Mouse (Mus musculus) fat pad, adult 2 months (tissue): ENCODE measurements around the gene Dgkh.

Source experiments
- DNase-seq: peaks from one replicate; pipeline ENCODE4 v3.0.0-alpha.2; 2011; ENCODE audit warnings: low read depth, low spot score; ENCODE audit errors: extremely low read depth

Dgkh gene

DNA sequence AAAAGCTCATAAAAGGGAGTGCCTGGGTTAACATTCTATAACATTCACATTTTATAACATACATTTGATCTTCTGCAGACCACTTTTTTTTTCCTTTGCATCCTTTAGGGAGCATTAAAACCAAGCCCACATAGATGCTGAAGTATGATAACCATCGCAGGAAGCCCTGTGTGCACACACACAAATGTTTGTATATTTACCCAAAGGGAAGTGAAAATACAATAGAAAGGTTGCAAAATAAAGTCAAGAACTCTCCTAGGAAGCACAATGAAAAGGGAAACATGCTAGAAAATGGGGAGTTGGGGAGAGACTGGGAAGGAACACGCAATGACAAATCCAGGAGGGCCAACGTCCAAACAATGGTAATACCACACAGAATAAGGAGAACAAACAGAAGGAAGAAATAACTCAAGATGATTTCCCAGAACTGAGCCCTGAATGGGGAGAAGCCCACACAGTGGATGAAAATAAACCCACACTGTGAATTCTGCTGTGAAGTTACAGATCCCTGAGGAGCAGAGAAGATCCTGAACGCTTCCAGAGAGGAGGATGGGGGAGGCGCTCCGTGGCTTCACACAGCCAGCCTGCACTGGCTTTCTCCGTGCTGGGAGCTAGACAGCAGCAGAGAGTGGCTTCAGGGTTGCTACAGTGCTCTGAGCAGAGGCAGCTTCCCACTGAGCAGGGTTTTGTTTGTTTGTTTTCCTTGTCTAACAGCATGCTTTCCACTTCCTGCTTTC, 54.6 kb downstream of the Dgkh start:
- no peak for DNase-seq

DNA sequence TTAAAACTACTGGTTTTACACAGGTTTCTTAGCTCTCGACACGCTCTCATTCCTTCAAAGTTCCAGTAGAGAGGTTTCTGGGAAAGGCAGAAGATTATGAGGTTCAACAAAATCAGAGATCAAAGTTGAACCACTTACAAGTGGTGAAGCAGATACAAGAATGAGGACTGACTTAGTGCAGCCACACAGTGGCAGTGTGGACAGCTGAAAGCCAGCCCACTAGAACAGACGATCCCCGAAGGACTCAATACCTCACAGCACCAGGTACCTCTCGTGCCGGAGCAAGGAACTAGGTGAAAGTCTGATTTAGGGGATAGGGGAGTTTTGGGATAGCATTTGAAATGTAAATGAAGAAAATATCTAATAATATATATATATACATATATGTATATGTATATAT, 56.1 kb downstream of the Dgkh start:
- no peak for DNase-seq

DNA sequence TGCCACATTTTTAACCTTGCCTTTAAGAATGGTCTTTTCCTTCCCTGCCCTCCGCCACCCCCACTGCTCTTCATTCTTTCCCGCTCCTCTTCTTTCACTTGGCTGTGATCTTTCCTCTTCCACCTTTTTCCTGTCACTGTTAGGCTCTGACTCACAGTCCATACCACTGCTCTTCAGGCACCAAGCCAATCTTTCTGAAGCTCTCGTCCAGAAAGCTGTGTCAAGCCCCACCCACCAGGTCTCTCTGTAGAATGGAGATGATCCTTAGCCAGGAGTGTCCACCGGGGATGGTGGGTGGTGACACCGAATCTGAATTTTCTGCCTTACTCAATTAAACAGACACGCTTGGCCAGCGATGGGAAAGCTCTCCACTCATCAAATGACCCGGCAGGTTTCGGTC, 58.0 kb downstream of the Dgkh start:
- DNase-seq = no peak

DNA sequence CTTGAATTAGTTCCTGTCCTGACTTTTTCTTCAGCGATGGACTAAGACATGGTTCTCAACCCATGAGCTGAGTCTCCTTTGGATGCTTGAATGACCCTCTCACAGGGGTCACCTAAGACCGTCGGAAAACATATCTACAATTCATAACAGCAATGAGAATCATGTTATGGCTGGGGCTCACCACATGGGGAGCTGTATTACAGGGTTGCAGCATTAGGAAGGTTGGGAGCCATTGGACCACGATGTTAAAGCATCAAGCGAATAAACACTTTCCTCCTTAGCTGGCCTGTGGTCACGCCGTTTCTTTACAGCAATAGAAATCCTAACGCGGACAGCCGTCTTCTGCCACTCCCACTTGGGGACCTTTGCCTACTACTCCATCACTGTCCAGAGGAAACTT, 62.6 kb downstream of the Dgkh start:
- DNase-seq = no peak

DNA sequence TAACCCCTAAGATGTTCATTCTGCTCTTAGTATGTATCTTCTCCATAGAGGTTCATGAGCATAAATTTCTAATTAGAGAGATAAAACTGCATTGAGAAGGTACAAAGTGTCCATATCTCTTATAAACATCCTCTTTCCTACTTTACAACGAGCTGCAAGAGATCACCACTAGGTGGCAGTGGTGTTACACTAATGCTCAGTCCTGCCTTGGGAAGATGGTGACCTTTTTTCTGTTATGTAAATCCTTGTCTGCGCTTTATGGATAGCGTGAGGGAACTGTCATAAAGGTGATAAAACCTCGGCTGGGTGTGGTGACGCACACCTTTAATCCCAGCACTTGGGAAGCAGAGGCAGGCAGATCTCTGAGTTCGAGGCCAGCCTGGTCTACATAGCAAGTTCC, 64.3 kb downstream of the Dgkh start:
- DNase-seq = no peak

DNA sequence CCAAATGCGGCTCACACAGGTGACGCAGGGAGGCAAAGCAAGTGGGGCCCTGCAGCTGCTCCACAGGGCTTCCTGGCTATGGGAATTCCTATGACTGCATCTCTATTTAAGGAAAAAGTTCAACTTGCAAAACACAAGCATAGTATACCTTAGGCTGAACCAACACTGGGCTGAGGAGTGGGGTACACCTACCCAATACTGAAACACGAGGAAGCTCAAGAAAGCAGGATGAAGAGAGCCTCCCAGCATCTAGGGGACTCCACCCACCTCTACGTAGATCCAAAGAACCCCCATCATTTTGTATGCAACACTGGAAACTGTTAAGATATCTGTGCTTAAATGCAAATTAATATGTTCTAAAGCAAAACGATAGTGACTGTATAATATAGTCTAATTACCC, 64.8 kb downstream of the Dgkh start:
- no peak for DNase-seq

DNA sequence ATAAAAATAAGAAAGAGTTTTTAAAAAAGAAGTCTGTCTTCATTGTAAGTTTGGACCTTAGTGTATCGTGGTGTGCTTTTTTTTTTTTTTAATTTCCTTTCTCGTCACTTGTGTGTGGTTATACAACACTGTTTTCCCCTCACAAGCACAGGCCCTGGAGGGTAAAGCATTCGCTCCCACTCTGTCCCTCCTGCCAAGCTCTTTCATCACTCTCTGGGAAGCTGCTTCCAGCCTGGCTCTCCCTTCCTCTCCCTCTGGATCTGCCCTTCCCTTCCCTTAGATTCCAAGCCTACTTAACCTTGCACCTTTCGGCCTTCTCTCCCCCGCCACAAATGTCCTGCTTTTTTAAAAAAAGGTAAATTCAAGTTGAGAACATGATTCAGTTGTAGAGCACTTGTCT, 69.9 kb downstream of the Dgkh start:
- DNase-seq = no peak

DNA sequence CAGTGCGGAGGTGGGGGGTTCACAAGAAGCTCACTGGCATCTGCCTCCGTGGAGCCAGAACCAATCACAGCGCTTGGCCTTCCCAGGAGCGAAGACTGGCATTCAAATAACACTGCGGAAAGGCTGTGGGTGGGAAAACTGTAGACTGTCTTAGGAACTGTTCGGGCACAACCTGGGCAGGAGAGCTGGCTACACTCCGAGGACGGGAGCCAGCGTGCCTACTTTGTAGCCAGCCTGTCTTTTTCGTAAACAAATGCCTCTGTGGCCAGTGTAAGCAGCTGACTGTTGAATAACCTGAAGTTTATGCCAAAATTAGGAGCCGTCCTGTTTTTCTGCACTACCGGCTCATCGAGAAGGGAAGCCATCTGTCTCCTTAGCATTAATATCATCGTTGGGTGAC, 71.1 kb downstream of the Dgkh start:
- DNase-seq = peak; percentile 25

DNA sequence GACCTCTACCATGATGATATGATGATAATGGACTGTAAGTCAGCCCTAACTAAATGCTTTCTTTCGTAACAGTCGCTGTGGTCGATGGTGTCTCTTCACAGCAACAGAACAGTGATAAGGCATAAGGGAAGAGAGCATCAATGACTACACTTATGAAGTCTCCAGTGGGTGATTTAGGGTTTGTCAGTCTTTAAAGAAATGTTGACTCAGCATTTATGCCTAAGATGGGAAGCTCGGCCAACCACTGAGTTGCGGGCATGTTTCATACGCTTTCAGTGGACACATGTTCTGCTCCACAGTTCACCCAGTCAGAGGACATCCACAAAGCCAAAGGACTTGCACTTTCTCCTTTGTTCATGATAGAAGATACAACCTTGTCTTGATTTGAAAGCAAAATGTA, 73.9 kb downstream of the Dgkh start:
- no peak for DNase-seq

DNA sequence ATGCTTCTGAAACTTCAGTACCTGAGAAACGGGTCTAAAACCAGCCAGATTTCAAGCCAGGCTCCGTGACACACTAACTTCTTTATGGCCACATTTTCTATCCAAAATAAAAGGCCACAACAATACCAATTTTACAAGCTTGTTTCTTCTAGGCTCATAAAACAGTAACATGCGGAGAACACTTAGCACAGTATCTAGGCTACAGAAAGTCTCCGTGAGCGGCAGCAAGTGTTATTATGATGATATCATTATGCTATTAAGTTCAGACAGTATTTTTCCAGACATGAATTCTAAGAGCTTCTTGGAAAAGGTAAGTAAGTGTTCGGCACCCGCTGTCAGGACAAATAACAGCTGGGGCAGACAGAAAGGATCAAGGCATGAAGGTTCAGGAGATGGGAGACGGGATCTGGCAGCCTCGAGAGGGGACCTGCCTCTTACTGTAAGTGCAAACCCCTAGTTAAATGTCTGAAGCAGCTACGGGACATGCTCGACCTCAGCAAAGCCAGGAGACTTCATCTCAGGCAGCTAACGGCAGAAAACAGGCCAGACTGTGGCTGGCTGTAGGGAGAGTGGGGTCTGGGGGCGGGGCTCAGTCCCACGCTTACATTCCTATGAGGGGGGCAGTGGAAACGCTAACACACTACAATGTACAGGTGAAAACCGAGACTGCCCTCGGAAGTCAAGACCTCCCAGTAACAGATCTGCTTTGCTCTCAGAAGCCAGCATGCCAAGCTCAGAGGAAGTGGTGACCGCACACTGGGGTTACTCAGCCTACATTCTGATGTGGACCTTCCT, 75.5 kb downstream of the Dgkh start:
- DNase-seq = no peak

DNA sequence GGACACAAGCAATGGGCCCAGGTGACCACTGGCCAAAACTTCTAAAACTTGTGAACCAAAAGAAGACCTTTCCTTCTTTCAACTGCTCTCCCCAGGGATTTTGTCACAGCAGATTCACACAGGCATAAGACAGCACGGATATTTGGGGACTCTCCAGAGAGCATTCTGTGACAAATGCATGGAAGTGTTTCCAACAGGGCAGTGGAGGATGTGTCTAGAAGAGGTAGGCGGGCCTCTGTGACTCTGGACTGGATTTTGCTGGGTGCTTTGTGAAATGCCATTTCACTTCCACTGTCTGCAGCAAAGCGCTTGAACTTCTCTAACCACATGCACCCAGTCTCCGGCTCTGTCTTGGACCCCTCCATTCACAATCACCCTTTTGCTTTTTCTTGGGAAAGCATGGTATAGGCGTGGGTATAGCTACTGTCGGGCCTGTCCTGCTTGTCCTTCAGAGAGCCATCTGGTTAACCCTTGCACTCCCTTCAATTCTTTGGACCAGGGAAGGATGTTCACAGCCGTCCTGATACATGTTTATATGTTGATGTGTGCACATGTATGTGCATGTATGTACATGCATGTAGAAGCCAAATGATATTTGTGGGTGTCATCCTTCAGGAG, 77.5 kb downstream of the Dgkh start:
- DNase-seq = no peak

DNA sequence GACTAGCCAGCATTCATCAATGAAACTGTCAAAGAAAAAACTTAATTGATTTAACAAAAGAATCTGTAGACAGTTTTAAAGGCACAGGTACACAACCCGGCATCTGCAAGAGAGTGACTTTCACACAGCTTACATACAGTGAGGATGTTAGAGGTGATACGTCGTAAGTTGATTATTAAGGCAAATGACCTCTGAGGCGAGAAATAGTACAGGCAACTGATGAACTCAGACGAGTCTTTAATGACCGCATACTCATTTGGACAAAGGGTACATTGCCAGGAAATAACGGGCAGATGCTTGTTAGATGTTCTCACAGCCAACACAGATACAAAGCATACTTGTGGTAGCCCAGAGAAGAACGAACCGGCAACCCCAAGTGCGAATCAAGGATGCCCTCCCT, 78.4 kb downstream of the Dgkh start:
- no peak for DNase-seq

DNA sequence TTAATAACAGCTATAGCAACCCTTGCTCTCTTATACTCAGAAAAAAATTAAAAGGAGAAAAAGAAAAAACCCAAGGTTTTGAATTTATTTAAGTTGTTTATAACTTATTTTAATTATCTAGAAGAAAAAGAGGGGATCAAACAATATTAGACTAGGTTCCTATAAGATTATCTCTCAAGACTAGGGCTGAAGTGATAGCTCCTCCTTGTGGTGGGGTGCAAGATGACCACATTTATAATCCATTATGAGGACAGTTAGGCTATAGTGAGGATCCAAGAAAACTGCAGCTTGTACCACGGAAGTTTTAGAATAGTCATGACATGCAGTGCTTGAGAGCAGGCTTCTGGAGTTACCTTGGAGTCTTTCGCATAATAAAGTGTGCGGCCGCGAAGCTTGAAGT, 79.2 kb downstream of the Dgkh start:
- no peak for DNase-seq

DNA sequence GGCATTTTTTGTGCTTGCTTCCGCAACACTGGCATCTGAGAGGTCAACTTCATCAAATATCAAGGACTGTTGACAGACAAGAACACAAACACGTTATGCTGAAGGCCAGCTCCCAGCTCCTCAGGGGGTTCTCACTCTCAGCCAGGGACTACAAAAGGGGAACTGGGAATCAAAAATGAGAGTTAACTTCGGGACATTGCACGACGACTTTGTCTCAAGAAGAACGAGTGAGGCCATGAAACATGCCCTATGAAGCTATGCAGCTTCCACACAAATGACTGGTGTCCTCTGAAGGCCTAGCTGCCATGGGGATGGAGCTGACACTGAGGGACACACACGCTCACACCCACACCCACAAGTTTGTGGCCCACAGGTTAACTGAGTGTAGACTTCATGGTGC, 80.9 kb downstream of the Dgkh start:
- DNase-seq = no peak

DNA sequence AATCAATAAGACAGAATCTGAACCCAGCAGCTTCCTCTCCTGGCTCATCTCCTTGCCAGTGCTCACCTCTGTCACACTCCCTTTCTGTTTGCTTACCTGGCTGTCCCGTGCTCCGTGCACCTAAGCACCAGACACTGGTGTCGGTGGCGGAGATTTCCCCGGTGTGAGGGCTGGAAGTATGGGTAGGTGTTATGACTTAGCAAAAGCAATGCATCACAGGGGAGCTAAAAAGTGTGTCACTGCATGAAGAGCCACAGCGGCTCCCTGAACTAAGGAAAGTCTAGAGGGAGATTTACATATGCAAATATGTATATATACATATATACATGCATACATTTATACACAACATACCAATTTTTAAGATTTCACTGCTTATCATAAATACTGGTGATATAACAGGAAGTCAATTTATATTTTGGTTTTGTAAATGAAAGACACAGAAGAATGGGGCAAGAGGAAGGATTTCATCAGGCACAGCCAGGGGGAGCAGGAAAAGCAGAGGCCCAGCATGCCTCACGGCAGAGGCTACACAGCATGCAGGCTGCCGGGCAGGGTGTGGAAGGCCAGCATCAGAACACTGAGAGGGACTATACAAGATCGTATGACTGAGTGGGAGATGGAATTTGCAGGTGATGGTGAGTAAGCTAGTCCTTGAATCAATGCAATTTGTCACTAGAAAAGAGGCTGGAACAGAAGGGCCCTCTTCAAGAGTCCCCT, 82.0 kb downstream of the Dgkh start:
- no peak for DNase-seq

DNA sequence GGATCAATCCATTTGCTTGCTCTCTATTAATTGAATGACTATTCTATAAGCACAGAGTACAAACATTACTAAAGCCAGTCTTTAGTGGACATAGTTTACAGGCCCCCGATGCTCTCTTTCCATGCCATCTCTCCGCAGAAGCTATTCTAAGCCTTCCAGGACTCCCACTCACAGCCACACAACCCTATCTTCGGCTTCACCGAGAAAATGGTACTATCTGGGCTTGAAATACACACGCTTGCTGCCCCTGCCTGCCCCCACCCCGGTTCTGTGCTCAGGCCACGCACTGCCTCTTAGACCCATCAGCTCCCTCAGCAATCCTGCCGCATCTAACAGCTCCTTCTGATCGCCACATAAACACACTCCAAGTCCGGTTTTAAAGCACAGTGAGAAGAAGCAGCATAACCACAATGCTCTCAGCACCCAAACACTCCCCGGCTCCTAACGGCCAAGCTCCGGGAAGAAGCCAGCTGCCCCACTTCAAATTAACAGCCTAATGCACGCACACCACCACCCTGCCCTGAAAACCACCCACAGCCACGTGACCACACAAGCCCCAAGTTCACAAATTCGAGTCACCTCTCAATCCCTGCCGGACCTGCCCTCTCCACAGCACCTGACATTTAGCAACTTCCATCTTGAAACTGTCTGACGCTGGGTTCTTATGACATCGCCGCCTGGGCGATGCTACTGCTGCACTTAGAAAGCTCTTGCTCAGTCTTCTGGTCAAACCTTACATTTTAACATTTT, 82.9 kb downstream of the Dgkh start:
- DNase-seq = no peak

DNA sequence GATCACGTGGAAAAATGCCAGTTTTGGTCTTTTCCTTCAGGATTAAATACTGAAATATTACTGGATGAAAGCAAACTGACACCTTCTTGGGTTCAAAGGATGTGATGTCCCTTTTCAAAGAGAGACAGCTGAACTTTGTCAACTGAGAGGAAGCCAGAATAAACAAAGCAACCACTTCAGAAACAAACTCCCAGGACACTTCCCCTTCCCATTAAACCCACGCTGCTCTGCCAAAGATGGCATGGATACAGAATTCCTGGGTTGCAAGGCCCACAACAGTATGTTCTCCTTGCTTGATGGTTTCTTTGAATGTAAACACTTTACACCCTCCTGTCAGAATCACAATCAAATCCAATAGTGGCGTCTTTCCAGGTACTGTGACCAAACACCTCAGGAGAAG, 87.0 kb downstream of the Dgkh start:
- no peak for DNase-seq

DNA sequence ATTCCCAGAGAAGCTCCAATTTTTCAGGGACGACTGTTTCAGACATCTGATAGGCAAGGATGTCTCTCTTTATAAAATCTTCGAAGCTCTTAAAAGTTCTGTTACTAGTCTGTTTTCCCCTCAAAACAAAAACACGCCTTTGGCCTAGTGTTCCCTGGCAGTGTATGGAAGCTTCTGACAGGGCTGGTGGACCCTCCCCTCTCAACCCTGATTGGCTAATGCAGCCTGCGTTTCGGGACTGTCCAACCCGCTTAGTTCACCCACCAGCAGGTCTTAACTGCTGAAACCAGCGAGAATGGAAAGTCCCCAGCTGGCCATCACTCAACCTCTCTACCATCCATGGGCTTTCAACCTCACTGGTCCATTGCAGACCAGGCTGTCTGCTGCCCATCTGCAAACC, 91.3 kb downstream of the Dgkh start:
- no peak for DNase-seq

DNA sequence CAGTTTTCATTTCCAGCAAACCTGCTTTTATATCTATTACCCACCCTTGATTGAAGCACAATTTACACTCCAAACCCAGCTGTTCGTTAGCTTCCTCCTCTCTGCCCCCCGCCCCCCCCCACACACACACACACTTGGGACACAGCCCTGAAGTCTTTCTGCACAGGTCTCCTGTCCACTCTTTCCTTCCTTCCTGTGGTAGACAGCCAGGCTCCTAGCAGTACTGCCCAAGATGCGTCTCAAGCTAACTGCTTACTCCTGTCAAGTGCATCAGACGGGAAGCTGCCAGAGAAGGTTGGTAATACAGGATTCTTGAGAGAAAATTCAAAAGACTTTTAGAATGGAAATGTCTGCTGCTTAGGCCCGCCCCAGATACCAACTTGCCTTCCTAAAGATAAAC, 92.9 kb downstream of the Dgkh start:
- DNase-seq = no peak

DNA sequence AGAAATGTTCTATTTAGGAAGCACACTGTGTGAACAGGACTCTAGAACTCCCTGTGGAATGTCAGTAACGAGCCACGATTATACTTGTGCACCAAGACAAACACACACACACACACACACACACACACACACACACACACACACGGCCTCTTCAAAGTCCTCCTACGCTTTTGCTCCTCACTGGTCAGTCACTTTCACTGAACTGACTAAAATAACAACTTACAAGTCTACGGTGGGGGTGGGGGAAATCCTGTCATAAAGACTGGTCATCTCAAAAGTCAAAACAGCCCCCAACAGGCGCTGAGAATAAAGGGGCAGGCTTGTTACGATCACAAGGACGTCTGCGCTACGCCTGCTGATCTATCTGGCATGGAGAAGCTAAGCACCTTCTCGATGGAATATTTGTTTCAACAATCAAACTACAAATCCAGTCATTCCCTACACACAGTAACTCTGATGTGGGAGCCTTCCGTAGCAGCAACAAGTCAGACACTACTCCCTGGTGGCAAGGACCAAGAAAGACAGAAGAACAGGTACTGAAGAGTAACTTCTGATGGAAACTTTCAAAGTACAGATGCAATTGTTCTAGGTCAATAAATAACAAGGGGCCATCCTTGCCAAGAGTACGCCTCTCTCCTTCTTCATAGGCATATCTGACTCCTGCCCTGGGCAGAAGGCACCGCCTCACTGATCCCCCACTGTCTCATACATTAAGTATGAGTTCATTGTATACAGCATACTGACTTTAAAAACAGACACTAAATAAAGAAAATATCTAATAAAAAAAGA, 96.8 kb downstream of the Dgkh start:
- DNase-seq = no peak
